Mouse (Mus musculus): ENCODE results near the gene Kpna3. TPM values are rescaled to one million over a fixed set of nuclear protein-coding genes. Genes with fewer than 3 reads are reported as not detected.
A peak's percentile ranks its signal among the peaks of the same experiment; 100 is the strongest.
"Not testable (repeated sequence)": the region's sequence is repeated elsewhere in the genome, so short reads cannot be mapped to it uniquely, and the experiment has no call there.

Gene Kpna3
- polyA plus RNA-seq, 1 experiment from 2014 or later = 89.8 TPM

- no peaks in the 10 kb centered on the region for H3K9me3 ChIP-seq
- 31% methylated on average over 13 of the region's 13 CpGs for WGBS
- peaks cover 18% of the 10 kb centered on the region for H3K4me1 ChIP-seq
- H3K36me3 ChIP-seq (replicated peaks) = no peaks in the 10 kb centered on the region
- H3K27ac ChIP-seq = 0 out of 2 replicates have a peak overlapping the region, but pooled peaks have one; percentile 40
- H3K27me3 ChIP-seq (ENCODE audit: poor library complexity, severe bottlenecking) = no peaks in the 10 kb centered on the region
- DNase-seq (ENCODE audit: extremely low spot score, low spot score) = peak; percentile 78
- no peak overlapping the region for H3K4me3 ChIP-seq
These were observed 108.6 kb downstream of the Kpna3 start for GRCm38 (mm10) chr14:61330996-61331561.

DNA sequence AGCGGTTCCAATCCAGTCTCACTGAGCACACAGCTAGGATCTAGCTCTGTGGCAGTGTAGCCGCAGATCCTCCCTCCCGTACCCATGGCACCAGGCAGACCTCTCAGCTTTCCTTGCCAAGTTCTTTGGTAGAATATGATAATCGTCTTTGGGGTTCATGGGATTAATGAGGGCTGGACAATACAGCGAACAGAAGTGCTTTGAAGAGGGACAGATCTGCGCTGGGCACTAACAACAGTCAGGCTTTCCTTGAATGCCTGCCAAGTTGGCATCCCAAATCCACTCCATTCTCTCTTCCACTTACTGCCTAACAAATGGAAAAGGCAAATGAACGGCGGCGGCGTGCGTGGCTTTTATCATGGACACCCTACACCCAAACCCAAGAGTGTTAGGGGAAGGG lies 109.1 kb downstream of the Kpna3 start:
- H3K36me3 ChIP-seq (replicated peaks) = no peaks in the 10 kb centered on the region
- H3K9me3 ChIP-seq = no peaks in the 10 kb centered on the region
- H3K4me3 ChIP-seq = no peak overlapping the region
- no peak for DNase-seq (ENCODE audit: extremely low spot score, low spot score)
- 90% methylated on average over 11 of the region's 11 CpGs for whole genome bisulfite sequencing
- peaks cover 18% of the 10 kb centered on the region for H3K4me1 ChIP-seq
- H3K27me3 ChIP-seq (ENCODE audit: poor library complexity, severe bottlenecking) = no peaks in the 10 kb centered on the region
- H3K27ac ChIP-seq = no peak overlapping the region

DNA sequence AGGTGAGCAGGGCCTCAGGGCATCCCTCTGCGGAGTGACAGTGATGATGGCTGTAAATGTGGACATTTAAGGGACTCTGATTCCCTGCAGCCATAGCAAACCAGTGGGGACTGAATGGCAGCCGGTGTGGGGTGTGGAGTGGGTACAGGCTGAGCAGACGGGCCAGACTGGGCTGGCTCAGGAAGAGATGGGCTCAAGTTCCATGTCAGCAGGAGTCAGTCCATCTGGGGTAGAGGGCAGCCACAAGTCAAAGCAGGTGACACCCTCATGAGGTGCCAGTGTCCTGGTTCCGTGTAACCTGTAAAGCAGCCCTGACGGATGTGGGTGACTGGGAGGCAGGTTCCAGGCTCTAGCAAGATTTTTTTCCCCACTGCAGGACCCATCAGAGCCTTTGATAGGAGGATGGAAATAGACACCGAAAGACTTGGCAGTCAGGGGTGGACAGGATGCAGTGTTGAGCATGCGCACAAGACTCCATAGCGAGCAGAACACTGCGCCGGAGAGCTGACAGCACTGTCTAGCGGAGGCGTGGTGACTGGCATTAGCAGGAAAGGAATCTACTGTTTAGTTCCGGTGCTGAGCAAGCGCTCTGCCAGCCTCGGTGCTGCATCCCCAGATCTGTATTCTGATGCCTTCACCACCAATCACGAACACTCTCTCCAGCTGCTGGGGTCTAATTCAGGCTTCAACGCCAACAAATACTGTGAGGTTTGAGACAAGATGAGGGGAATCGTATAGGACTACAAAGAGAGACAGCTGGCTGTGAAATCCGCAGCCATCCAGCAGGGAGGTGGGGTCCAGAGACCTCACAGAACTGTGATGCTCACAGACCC lies 111.8 kb downstream of the Kpna3 start:
- peak; percentile 36 for DNase-seq (ENCODE audit: extremely low spot score, low spot score)
- H3K27ac ChIP-seq = peak overlapping the region; percentile 56
- H3K36me3 ChIP-seq (replicated peaks) = no peaks in the 10 kb centered on the region
- 32% methylated on average over 19 of the region's 19 CpGs for WGBS
- peak overlapping the region; percentile 42 for H3K4me3 ChIP-seq
- no peaks in the 10 kb centered on the region for H3K27me3 ChIP-seq (ENCODE audit: poor library complexity, severe bottlenecking)
- H3K9me3 ChIP-seq = peaks cover 4% of the 10 kb centered on the region; the same call in 1 of the 2 replicates
- H3K4me1 ChIP-seq = peaks cover 18% of the 10 kb centered on the region

GRCm38 (mm10) chr14:61327007-61327406 lies 112.7 kb downstream of the Kpna3 start:
- H3K27ac ChIP-seq; H3K27me3 ChIP-seq (ENCODE audit: poor library complexity, severe bottlenecking); DNase-seq (ENCODE audit: extremely low spot score, low spot score); H3K36me3 ChIP-seq (replicated peaks); H3K4me3 ChIP-seq: not testable (repeated sequence)
- H3K4me1 ChIP-seq = peaks cover 18% of the 10 kb centered on the region
- 21% methylated on average over 6 of the region's 6 CpGs for WGBS
- H3K9me3 ChIP-seq = peaks cover 10% of the 10 kb centered on the region; the same call in 1 of the 2 replicates

DNA sequence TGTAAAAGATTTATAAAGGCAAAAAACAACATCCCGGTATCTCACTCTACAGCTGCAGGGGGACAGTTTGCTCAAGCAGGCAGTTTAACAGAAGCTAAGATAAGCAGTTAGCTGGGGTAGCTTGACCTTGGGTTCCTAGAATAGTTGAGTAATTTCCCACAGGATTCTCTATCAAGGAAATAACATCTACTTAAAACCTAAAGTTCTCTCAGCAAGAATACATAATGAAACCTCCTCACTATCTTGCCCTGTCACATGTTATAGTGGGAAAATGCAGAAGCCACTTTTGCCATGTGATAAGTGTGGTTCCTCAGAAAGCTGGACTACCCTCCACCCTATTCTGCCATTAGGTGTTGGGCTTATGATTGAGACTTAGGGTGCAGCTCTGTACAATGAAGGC lies 116.9 kb downstream of the Kpna3 start:
- Histone ChIP-seq H3K27me3 (ENCODE audit: poor library complexity, severe bottlenecking) (no peaks in the 10 kb centered on the region), H3K36me3 (replicated peaks) (no peaks in the 10 kb centered on the region), H3K4me1 (peaks cover 7% of the 10 kb centered on the region), H3K27ac (no peak overlapping the region), H3K4me3 (no peak overlapping the region), H3K9me3 (peaks cover 10% of the 10 kb centered on the region; the same call in 1 of the 2 replicates)
- no peak for DNase-seq (ENCODE audit: extremely low spot score, low spot score)
- WGBS = 88% methylated on average over 1 of the region's 1 CpGs

DNA sequence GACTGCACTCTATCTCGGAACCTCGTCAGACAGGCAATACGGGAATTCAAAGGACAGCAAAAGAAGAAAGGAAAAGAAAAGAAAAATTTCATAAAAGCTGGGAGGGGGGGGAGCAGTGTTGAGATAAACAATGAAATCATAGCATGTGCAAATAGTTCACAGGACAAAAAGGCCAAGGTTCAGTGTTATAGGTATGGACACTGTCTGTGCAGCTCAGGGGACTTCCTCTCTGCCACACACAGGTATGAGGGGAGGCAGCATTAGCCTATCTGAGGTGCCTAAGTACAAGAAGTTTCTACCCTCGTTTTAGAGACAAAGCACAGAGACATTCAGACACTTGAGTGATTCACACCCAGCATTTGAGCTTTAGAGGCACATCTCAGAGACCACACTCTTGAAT lies 118.5 kb downstream of the Kpna3 start:
- Histone ChIP-seq H3K27ac (no peak overlapping the region), H3K36me3 (replicated peaks) (no peaks in the 10 kb centered on the region), H3K27me3 (ENCODE audit: poor library complexity, severe bottlenecking) (no peaks in the 10 kb centered on the region), H3K4me3 (no peak overlapping the region), H3K9me3 (peaks cover 10% of the 10 kb centered on the region; the same call in 1 of the 2 replicates), H3K4me1 (no peaks in the 10 kb centered on the region)
- DNase-seq (ENCODE audit: extremely low spot score, low spot score) = no peak
- 93% methylated on average over 4 of the region's 4 CpGs for WGBS

GRCm38 (mm10) chr14:61320765-61321164 lies 118.9 kb downstream of the Kpna3 start:
- H3K4me3 ChIP-seq = no peak overlapping the region
- H3K36me3 ChIP-seq (replicated peaks) = no peaks in the 10 kb centered on the region
- H3K27ac ChIP-seq = no peak overlapping the region
- H3K4me1 ChIP-seq = no peaks in the 10 kb centered on the region
- WGBS = 92% methylated on average over 1 of the region's 1 CpGs
- H3K27me3 ChIP-seq (ENCODE audit: poor library complexity, severe bottlenecking) = no peaks in the 10 kb centered on the region
- no peak for DNase-seq (ENCODE audit: extremely low spot score, low spot score)
- H3K9me3 ChIP-seq = peaks cover 10% of the 10 kb centered on the region; the same call in 1 of the 2 replicates

DNA sequence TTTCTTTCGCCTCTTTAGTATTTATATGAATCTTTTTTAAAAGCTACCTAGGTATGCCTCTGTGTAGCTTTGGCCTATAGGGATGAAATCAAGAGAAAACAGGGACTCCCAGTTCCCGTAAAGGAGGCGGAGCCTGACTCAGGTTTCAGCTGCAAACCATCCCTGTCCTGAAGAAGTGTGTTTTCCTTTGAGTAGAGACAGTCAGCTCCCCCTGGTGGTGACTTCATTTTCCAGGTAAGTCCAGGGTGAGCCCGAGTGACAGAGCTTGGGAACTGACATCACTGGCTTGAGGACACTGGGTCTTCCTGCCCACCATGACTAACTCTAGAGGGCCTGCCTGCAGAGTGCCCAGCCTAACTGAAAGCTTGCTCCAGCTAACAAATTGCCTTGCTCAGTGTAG lies 122.8 kb downstream of the Kpna3 start:
- Histone ChIP-seq H3K27me3 (ENCODE audit: poor library complexity, severe bottlenecking) (no peaks in the 10 kb centered on the region), H3K4me3 (no peak overlapping the region), H3K4me1 (no peaks in the 10 kb centered on the region), H3K9me3 (no peaks in the 10 kb centered on the region), H3K36me3 (replicated peaks) (no peaks in the 10 kb centered on the region), H3K27ac (no peak overlapping the region)
- peak; percentile 51 for DNase-seq (ENCODE audit: extremely low spot score, low spot score)
- 35% methylated on average over 4 of the region's 4 CpGs for WGBS

Other genes with a start within 250 kb of the Kpna3 start
- 0.04 TPM in 1 of 2 replicates, not detected in the other for gene Sgcg, start 181.4 kb downstream of the Kpna3 start, polyA plus RNA-seq (2016; fragmentation: Nextera tagmentation; extraction: Ambion mirVana)
- 0.19 and 0.31 TPM in 2 replicates for gene Arl11, start 130.1 kb downstream of the Kpna3 start, polyA plus RNA-seq (2016; fragmentation: Nextera tagmentation; extraction: Ambion mirVana)
- gene Ebpl, start 79.4 kb downstream of the Kpna3 start, polyA plus RNA-seq (2016; fragmentation: Nextera tagmentation; extraction: Ambion mirVana) = 8.9 and 9.1 TPM in 2 replicates
- 13.8 and 14.1 TPM in 2 replicates for gene Spryd7, start 117.0 kb upstream of the Kpna3 start, polyA plus RNA-seq (2016; fragmentation: Nextera tagmentation; extraction: Ambion mirVana)
- 12.5 and 13.0 TPM in 2 replicates for gene Trim13, start 158.4 kb upstream of the Kpna3 start, polyA plus RNA-seq (2016; fragmentation: Nextera tagmentation; extraction: Ambion mirVana)
- 0.37 and 0.64 TPM in 2 replicates for gene Kcnrg, start 167.6 kb upstream of the Kpna3 start, polyA plus RNA-seq (2016; fragmentation: Nextera tagmentation; extraction: Ambion mirVana)

Data from forebrain, embryonic 10.5 days (tissue).